Mouse (Mus musculus) liver, embryonic 14.5 days (tissue): Measurements from ENCODE around the gene Wfdc15a.

Source experiments
- CTCF ChIP-seq: IDR thresholded peaks from 2 replicates; pipeline ENCODE4 v1.5.1; 2016; ENCODE audit warnings: antibody characterized with exemption, low read depth, control low read depth
- EP300 ChIP-seq: IDR thresholded peaks from 2 replicates; pipeline ENCODE4 v1.6.1; 2016; ENCODE audit warnings: antibody characterized with exemption, low read depth

DNA sequence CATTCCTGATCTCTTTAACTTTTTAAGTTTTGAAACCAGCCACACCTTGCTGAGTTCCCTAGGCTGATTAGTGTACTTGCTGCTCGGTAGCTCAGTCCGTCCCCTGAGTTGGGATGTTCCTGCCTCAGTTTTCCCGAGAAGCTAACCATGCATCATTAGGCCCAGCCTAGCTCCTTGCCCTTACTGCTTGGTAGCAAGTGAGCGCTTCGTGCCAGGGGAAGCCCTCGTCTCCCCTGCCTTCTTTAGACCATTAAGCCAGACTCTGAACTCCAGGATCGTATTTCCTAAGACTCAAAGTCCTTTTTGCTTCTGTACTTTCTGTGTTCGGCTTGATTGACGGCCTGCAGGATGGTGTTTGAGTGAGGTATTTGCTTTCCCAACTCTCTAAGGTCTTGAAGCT is 16.6 kb downstream of the Wfdc15a start:
- no peak for TF ChIP-seq EP300
- TF ChIP-seq CTCF = no peak
